Mouse (Mus musculus) MEL (cell line): ENCODE measurements around the gene Vsx1.
A peak's percentile ranks its signal among the peaks of the same experiment; 100 is the strongest.

Experiments used
- CHD2 ChIP-seq: IDR thresholded peaks from 2 replicates; pipeline ENCODE4 v1.6.1; 2011; ENCODE audit warnings: low read length, improper control_type of control experiment
- CTCF ChIP-seq, 3 experiments: IDR thresholded peaks in 2 of 3; conservative IDR thresholded peaks in 1 of 3; 2 replicates each; pipeline ENCODE4 v1.5.1; 2011 to 2012; ENCODE audit warnings: low read length in 3 of 3, low read depth in 2 of 3, mild to moderate bottlenecking in 2 of 3, improper control_type of control experiment in 1 of 3, inconsistent platforms in 1 of 3, mixed read lengths in 1 of 3, moderate library complexity in 1 of 3; ENCODE audit not compliant: control insufficient read depth in 1 of 3, insufficient read depth in 1 of 3, poor library complexity in 1 of 3, severe bottlenecking in 1 of 3
- EP300 ChIP-seq, 2 experiments: IDR thresholded peaks; 2 replicates each; pipeline ENCODE4 v1.6.1; 2011; ENCODE audit warnings: improper control_type of control experiment in 2 of 2, low read length in 2 of 2, low read depth in 1 of 2, mild to moderate bottlenecking in 1 of 2
- KAT2A ChIP-seq: conservative IDR thresholded peaks from 2 replicates; pipeline ENCODE4 v1.6.1; 2012; ENCODE audit warnings: low read depth, low read length, improper control_type of control experiment, inconsistent platforms
- MAFK ChIP-seq: IDR thresholded peaks from 2 replicates; pipeline ENCODE4 v1.6.1; 2011; ENCODE audit warnings: low read depth, mild to moderate bottlenecking, low read length, improper control_type of control experiment, borderline replicate concordance
- NRF1 ChIP-seq: IDR thresholded peaks from 2 replicates; pipeline ENCODE4 v1.6.1; 2014; ENCODE audit warnings: low read depth, mild to moderate bottlenecking, inconsistent platforms, low read length, improper control_type of control experiment, moderate library complexity; ENCODE audit not compliant: poor library complexity, insufficient read depth, severe bottlenecking
- POLR2A ChIP-seq, 2 experiments: IDR thresholded peaks; 2 replicates each; pipeline ENCODE4 v1.6.1; 2011 to 2012; ENCODE audit warnings: low read length in 2 of 2, mild to moderate bottlenecking in 2 of 2, control low read depth in 1 of 2, improper control_type of control experiment in 1 of 2, low read depth in 1 of 2, moderate library complexity in 1 of 2; ENCODE audit not compliant: control insufficient read depth in 1 of 2, insufficient read depth in 1 of 2, poor library complexity in 1 of 2
- POLR2AphosphoS5 ChIP-seq: IDR thresholded peaks from 2 replicates; pipeline ENCODE4 v1.6.1; 2012; ENCODE audit warnings: low read depth, borderline replicate concordance, mild to moderate bottlenecking, inconsistent platforms, low read length, moderate library complexity, mixed read lengths
- RAD21 ChIP-seq: IDR thresholded peaks from 2 replicates; pipeline ENCODE4 v1.6.1; 2011; ENCODE audit warnings: mild to moderate bottlenecking, low read depth, low read length, improper control_type of control experiment
- TAL1 ChIP-seq: IDR thresholded peaks from 2 replicates; pipeline ENCODE4 v1.6.1; 2012; ENCODE audit warnings: mild to moderate bottlenecking, inconsistent platforms, low read length, moderate library complexity, mixed read lengths
- TCF12 ChIP-seq: IDR thresholded peaks from 2 replicates; pipeline ENCODE4 v1.6.1; 2014; ENCODE audit warnings: low read depth, mild to moderate bottlenecking, inconsistent platforms, low read length, improper control_type of control experiment, moderate library complexity

- TF ChIP-seq TAL1, result no peak
- peak; percentile 75 to 99 (median 79) for TF ChIP-seq CTCF (IDR thresholded peaks at IDR 0.05 in 2 of 3, conservative IDR thresholded peaks at IDR 0.05 in 1 of 3; ENCODE audit: control insufficient read depth in 1 of 3, insufficient read depth in 1 of 3, low read depth in 2 of 3, low read length in 3 of 3, poor library complexity in 1 of 3, severe bottlenecking in 1 of 3)
- no peak for TF ChIP-seq EP300 (IDR thresholded peaks at IDR 0.05; ENCODE audit: low read depth in 1 of 2, low read length in 2 of 2)
- TF ChIP-seq CHD2, result no peak
- no peak for TF ChIP-seq POLR2AphosphoS5
- no peak for TF ChIP-seq KAT2A
- no peak for TF ChIP-seq POLR2A (IDR thresholded peaks at IDR 0.05; ENCODE audit: control insufficient read depth in 1 of 2, insufficient read depth in 1 of 2, low read depth in 1 of 2, low read length in 2 of 2, poor library complexity in 1 of 2)
- no peak for TF ChIP-seq TCF12
- peak; percentile 98 for TF ChIP-seq RAD21
- TF ChIP-seq MAFK, result no peak
- no peak for TF ChIP-seq NRF1
Measured at GRCm38 (mm10) chr2:150674900-150675299, 14.3 kb downstream of the Vsx1 start.
